Mouse (Mus musculus) liver, embryonic 15.5 days (tissue): ENCODE measurements at regions not wholly inside any gene's neighbourhood (a gene's known extent, or its start where the extent isn't known, plus 50 kb on each side); places are given as distances from the start of the nearest gene placed in this dataset.

Experiments
- ATAC-seq: fragments of 200-750 bp; cut with Nextera tagmentation; 2 replicates; pipeline ENCODE4 v1.8.0; 2017; ENCODE audit warnings: moderate number of reproducible peaks, mild to moderate bottlenecking, moderate library complexity; ENCODE audit not compliant: insufficient read depth
- H3K27ac ChIP-seq: fragments of 300-500 bp; sonication (generic); replicated peaks from 2 replicates; pipeline ENCODE4 v1.5.1; 2015; ENCODE audit warnings: mild to moderate bottlenecking, inconsistent platforms
- H3K27me3 ChIP-seq: fragments of 300-500 bp; sonication (generic); 2 replicates; pipeline ENCODE4 v1.6.1; 2015; ENCODE audit warnings: mild to moderate bottlenecking, inconsistent platforms
- H3K36me3 ChIP-seq: fragments of 300-500 bp; sonication (generic); replicated peaks from 2 replicates; pipeline ENCODE4 v1.6.1; 2015; ENCODE audit warnings: moderate library complexity, mild to moderate bottlenecking, inconsistent platforms
- H3K4me1 ChIP-seq: fragments of 300-500 bp; sonication (generic); replicated peaks from 2 replicates; pipeline ENCODE4 v1.6.1; 2015; ENCODE audit warnings: inconsistent platforms
- H3K4me2 ChIP-seq: fragments of 300-500 bp; sonication (generic); 2 replicates; pipeline ENCODE4 v1.6.1; 2015; ENCODE audit warnings: moderate library complexity, mild to moderate bottlenecking, inconsistent platforms
- H3K4me3 ChIP-seq: fragments of 300-500 bp; sonication (generic); replicated peaks from 2 replicates; pipeline ENCODE4 v1.5.1; 2015; ENCODE audit warnings: mild to moderate bottlenecking, inconsistent platforms
- H3K9ac ChIP-seq: fragments of 300-500 bp; sonication (generic); 2 replicates; pipeline ENCODE4 v1.6.1; 2015; ENCODE audit warnings: moderate library complexity, mild to moderate bottlenecking, inconsistent platforms
- H3K9me3 ChIP-seq: fragments of 300-500 bp; sonication (generic); replicated peaks from 2 replicates; pipeline ENCODE4 v1.6.1; 2016; ENCODE audit warnings: inconsistent platforms
- WGBS: fragments of 180-500 bp; shearing (Covaris S2); methylation state at CpG from one replicate; pipeline ENCODE4 v1.1.7; 2015; ENCODE audit warnings: mixed read lengths; ENCODE audit not compliant: insufficient replicate concordance; 5-methylcytosine and 5-hydroxymethylcytosine counted together

GRCm38 (mm10) chr2:74087375-74087774 is 176.2 kb upstream of the Atp5g3 start:
- Histone ChIP-seq H3K4me3 (no peak overlapping the region), H3K9ac (no peak overlapping the region), H3K27me3 (no peaks in the 10 kb centered on the region), H3K9me3 (no peaks in the 10 kb centered on the region), H3K36me3 (no peaks in the 10 kb centered on the region), H3K4me2 (no peak overlapping the region), H3K27ac (no peak overlapping the region), H3K4me1 (no peaks in the 10 kb centered on the region)
- 49% methylated on average over 3 of the region's 3 CpGs for WGBS
- no peak for ATAC-seq

GRCm38 (mm10) chr2:74084971-74085370 is 173.8 kb upstream of the Atp5g3 start:
- no peak for ATAC-seq
- Histone ChIP-seq H3K9ac (no peak overlapping the region), H3K4me3 (no peak overlapping the region), H3K27ac (no peak overlapping the region), H3K4me2 (no peak overlapping the region), H3K4me1 (no peaks in the 10 kb centered on the region), H3K9me3 (no peaks in the 10 kb centered on the region), H3K36me3 (no peaks in the 10 kb centered on the region), H3K27me3 (no peaks in the 10 kb centered on the region)
- WGBS = 67% methylated on average over 6 of the region's 6 CpGs

GRCm38 (mm10) chr2:74076774-74077173 is 165.6 kb upstream of the Atp5g3 start:
- ATAC-seq = no peak
- 51% methylated on average over 4 of the region's 4 CpGs for WGBS

DNA sequence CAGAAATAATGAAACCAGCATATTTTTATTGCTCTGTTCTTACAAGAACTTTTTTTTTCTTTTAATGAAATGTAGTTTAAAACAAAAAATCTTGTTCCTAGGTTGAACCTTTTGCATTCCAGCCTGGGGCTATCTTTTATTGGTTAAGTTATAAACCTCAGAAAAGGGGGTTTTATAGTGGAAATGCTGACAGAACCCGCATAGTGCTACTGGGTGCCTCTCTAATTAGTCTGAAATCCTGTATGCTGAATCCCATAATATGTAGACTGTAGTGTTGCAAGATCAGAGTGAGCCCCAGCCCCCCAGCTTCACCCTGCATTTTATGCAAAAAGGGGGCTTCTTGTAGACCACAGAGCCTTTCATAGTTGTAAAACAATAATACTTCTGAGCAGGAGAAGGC is 164.4 kb upstream of the Atp5g3 start:
- no peak overlapping the region for H3K4me2 ChIP-seq
- no peak for ATAC-seq
- H3K9ac ChIP-seq = no peak overlapping the region
- 70% methylated on average over 1 of the region's 1 CpGs for WGBS
- H3K27ac ChIP-seq = no peak overlapping the region
- no peaks in the 10 kb centered on the region for H3K36me3 ChIP-seq
- no peaks in the 10 kb centered on the region for H3K27me3 ChIP-seq
- H3K9me3 ChIP-seq = no peaks in the 10 kb centered on the region
- H3K4me1 ChIP-seq = no peaks in the 10 kb centered on the region
- no peak overlapping the region for H3K4me3 ChIP-seq

More at GRCm38 (mm10) chr2:74076774-74077173, 165.6 kb upstream of the Atp5g3 start:
- H3K9me3 ChIP-seq = no peaks in the 10 kb centered on the region
- H3K36me3 ChIP-seq = no peaks in the 10 kb centered on the region
- H3K27ac ChIP-seq = no peak overlapping the region
- H3K4me3 ChIP-seq = no peak overlapping the region
- H3K9ac ChIP-seq = no peak overlapping the region
- H3K27me3 ChIP-seq = no peaks in the 10 kb centered on the region
- H3K4me2 ChIP-seq = no peak overlapping the region
- no peaks in the 10 kb centered on the region for H3K4me1 ChIP-seq

DNA sequence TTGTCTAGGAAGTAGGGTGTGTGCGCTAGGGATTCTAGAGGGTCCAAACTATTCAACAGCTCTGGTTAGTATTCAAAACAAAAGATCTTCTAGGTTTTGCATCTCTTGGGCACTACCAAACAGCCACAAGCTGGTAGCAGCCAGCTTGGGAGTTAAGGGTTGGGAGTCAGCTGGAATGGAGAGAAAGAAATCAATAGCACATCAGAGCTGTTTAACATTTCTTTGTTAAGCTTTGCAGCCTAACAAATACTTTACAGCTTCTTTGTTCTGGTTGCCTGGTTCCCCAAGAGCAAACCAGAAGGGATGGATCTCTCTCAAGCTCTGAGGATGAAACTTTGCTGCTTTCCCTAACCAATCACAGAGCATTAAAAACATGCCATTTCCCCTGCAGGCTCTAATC is 162.3 kb upstream of the Atp5g3 start:
- WGBS = 78% methylated on average over 1 of the region's 1 CpGs
- no peak for ATAC-seq

GRCm38 (mm10) chr2:74066652-74067051 is 155.5 kb upstream of the Atp5g3 start:
- no peak overlapping the region for H3K4me3 ChIP-seq
- no peak overlapping the region for H3K9ac ChIP-seq
- WGBS = 5% methylated on average over 11 of the region's 11 CpGs
- peaks cover 9% of the 10 kb centered on the region; the same call in 1 of the 2 replicates for H3K27me3 ChIP-seq
- H3K4me2 ChIP-seq = no peak overlapping the region
- H3K27ac ChIP-seq = no peak overlapping the region
- no peaks in the 10 kb centered on the region for H3K4me1 ChIP-seq
- H3K36me3 ChIP-seq = no peaks in the 10 kb centered on the region
- H3K9me3 ChIP-seq = no peaks in the 10 kb centered on the region
- ATAC-seq = no peak

More for the DNA sequence above, 162.3 kb upstream of the Atp5g3 start:
- no peaks in the 10 kb centered on the region for H3K27me3 ChIP-seq
- no peak overlapping the region for H3K4me3 ChIP-seq
- no peaks in the 10 kb centered on the region for H3K9me3 ChIP-seq
- no peak overlapping the region for H3K9ac ChIP-seq
- H3K36me3 ChIP-seq = no peaks in the 10 kb centered on the region
- H3K27ac ChIP-seq = no peak overlapping the region
- no peak overlapping the region for H3K4me2 ChIP-seq
- no peaks in the 10 kb centered on the region for H3K4me1 ChIP-seq

DNA sequence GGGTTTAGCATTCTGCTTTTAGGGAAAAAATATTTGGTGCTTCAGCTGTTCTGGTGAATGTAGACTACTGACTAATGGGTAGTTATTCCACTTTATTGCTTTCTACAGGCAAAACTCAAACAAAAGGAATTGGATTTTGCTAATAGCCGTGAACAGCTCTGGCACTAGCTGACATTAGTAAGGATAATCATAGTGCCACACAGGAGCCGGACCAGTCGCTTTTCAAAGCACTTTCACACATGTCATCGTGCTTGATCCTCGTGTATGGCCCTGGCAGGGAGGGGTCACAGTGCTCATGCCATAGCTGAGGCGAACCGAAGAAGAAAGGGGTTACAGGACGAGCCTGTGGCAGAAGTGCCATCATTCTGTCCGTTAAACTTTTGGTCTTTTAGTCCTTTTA is 153.2 kb upstream of the Atp5g3 start:
- Histone ChIP-seq H3K4me3 (no peak overlapping the region), H3K9ac (no peak overlapping the region), H3K9me3 (no peaks in the 10 kb centered on the region), H3K4me1 (no peaks in the 10 kb centered on the region), H3K36me3 (no peaks in the 10 kb centered on the region), H3K27me3 (peaks cover 9% of the 10 kb centered on the region; the same call in 1 of the 2 replicates), H3K4me2 (no peak overlapping the region), H3K27ac (no peak overlapping the region)
- ATAC-seq = no peak
- 67% methylated on average over 9 of the region's 9 CpGs for WGBS

- no peak overlapping the region for H3K27ac ChIP-seq
- H3K4me3 ChIP-seq = no peak overlapping the region
- H3K27me3 ChIP-seq = peaks cover 9% of the 10 kb centered on the region; the same call in 1 of the 2 replicates
- H3K4me2 ChIP-seq = no peak overlapping the region
- H3K36me3 ChIP-seq = no peaks in the 10 kb centered on the region
- no peak for ATAC-seq
- H3K9me3 ChIP-seq = no peaks in the 10 kb centered on the region
- WGBS = 78% methylated on average over 15 of the region's 15 CpGs
- H3K4me1 ChIP-seq = no peaks in the 10 kb centered on the region
- no peak overlapping the region for H3K9ac ChIP-seq
These were observed 152.7 kb upstream of the Atp5g3 start for GRCm38 (mm10) chr2:74063777-74064176.

DNA sequence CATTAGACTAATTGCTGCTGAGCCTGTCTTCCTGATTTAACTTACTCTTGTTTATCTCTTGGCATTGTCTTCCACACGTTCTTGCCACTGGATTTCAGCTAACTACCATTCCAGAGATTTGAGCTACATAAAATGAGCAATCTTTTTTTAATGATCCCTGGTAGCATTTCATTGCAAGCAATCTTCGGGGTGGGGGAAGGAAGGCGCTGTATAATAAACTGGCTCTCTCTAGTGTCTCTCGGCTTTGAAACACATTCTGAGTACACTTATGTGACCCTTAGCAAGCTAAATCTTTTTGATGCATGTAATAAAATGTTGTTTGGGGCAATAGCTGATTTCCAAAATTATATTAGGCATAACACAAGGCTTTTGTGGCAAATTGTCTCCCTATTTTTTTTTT is 152.2 kb upstream of the Atp5g3 start:
- no peak overlapping the region for H3K4me3 ChIP-seq
- no peaks in the 10 kb centered on the region for H3K4me1 ChIP-seq
- no peak overlapping the region for H3K4me2 ChIP-seq
- no peak overlapping the region for H3K9ac ChIP-seq
- no peaks in the 10 kb centered on the region for H3K9me3 ChIP-seq
- no peaks in the 10 kb centered on the region for H3K36me3 ChIP-seq
- H3K27me3 ChIP-seq = peaks cover 9% of the 10 kb centered on the region; the same call in 1 of the 2 replicates
- no peak overlapping the region for H3K27ac ChIP-seq
- 57% methylated on average over 4 of the region's 4 CpGs for WGBS
- no peak for ATAC-seq

- no peak overlapping the region for H3K27ac ChIP-seq
- no peak overlapping the region for H3K9ac ChIP-seq
- ATAC-seq = no peak
- H3K36me3 ChIP-seq = no peaks in the 10 kb centered on the region
- H3K27me3 ChIP-seq = no peaks in the 10 kb centered on the region
- 56% methylated on average over 6 of the region's 6 CpGs for WGBS
- no peak overlapping the region for H3K4me2 ChIP-seq
- H3K9me3 ChIP-seq = no peaks in the 10 kb centered on the region
- no peaks in the 10 kb centered on the region for H3K4me1 ChIP-seq
- H3K4me3 ChIP-seq = no peak overlapping the region
These were observed 131.3 kb upstream of the Atp5g3 start for GRCm38 (mm10) chr2:74042430-74042829.

DNA sequence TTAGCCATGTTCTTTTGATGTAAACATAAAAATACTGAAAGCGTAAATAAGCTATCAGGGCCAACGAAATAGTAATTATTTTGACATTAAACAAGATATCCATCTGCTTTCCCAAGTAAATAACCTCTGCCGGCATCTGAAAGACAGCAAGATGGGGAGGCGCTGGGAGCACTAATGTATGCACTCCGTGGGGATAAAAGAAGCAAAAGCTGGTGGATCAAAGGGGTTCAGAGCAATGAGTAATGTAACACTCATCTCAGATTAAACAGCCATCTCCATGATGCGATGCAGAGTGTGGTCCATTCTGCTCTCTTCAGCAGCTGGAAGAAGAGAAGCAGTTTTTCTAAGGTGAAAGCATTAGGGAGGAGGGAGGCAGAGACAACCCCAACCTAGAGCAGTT is 128.5 kb upstream of the Atp5g3 start:
- H3K9me3 ChIP-seq = no peaks in the 10 kb centered on the region
- 48% methylated on average over 6 of the region's 6 CpGs for WGBS
- no peaks in the 10 kb centered on the region for H3K36me3 ChIP-seq
- H3K27me3 ChIP-seq = no peaks in the 10 kb centered on the region
- no peak overlapping the region for H3K4me2 ChIP-seq
- H3K4me1 ChIP-seq = no peaks in the 10 kb centered on the region
- H3K27ac ChIP-seq = no peak overlapping the region
- no peak for ATAC-seq
- no peak overlapping the region for H3K4me3 ChIP-seq
- no peak overlapping the region for H3K9ac ChIP-seq

GRCm38 (mm10) chr2:74036043-74036442 is 124.9 kb upstream of the Atp5g3 start:
- Histone ChIP-seq H3K27me3 (no peaks in the 10 kb centered on the region), H3K4me1 (no peaks in the 10 kb centered on the region), H3K27ac (no peak overlapping the region), H3K9me3 (no peaks in the 10 kb centered on the region), H3K9ac (no peak overlapping the region), H3K4me3 (no peak overlapping the region), H3K4me2 (no peak overlapping the region), H3K36me3 (no peaks in the 10 kb centered on the region)
- no peak for ATAC-seq
- 75% methylated on average over 9 of the region's 9 CpGs for WGBS
